Mouse (Mus musculus) embryonic facial prominence, embryonic 13.5 days (tissue): ENCODE results near the gene Elmod2. TPM values are rescaled to one million over a fixed set of nuclear protein-coding genes. Genes with fewer than 3 reads are reported as not detected.

Experiments used
- ATAC-seq: fragments of 200-750 bp; cut with Nextera tagmentation; 2 replicates; pipeline ENCODE4 v1.8.0; 2017; ENCODE audit warnings: low read depth; ENCODE audit not compliant: insufficient number of reproducible peaks, insufficient read depth, low FRiP score, low TSS enrichment
- H3K27ac ChIP-seq: fragments of 300-500 bp; sonication (generic); 2 replicates; pipeline ENCODE4 v1.5.1; 2015; ENCODE audit warnings: moderate library complexity, mild to moderate bottlenecking, inconsistent platforms
- H3K27me3 ChIP-seq: fragments of 300-500 bp; sonication (generic); 2 replicates; pipeline ENCODE4 v1.6.1; 2015; ENCODE audit warnings: mild to moderate bottlenecking, inconsistent platforms
- H3K36me3 ChIP-seq: fragments of 300-500 bp; sonication (generic); 2 replicates; pipeline ENCODE4 v1.6.1; 2015; ENCODE audit warnings: mild to moderate bottlenecking, inconsistent platforms
- H3K4me1 ChIP-seq: fragments of 300-500 bp; sonication (generic); 2 replicates; pipeline ENCODE4 v1.6.1; 2015; ENCODE audit warnings: inconsistent platforms
- H3K4me2 ChIP-seq: fragments of 300-500 bp; sonication (generic); 2 replicates; pipeline ENCODE4 v1.6.1; 2015; ENCODE audit warnings: moderate library complexity, mild to moderate bottlenecking, inconsistent platforms
- H3K4me3 ChIP-seq: fragments of 300-500 bp; sonication (generic); 2 replicates; pipeline ENCODE4 v1.5.1; 2015; ENCODE audit warnings: mild to moderate bottlenecking, inconsistent platforms
- H3K9ac ChIP-seq: fragments of 300-500 bp; sonication (generic); 2 replicates; pipeline ENCODE4 v1.6.1; 2015; ENCODE audit warnings: mild to moderate bottlenecking, inconsistent platforms
- H3K9me3 ChIP-seq: fragments of 300-500 bp; sonication (generic); 2 replicates; pipeline ENCODE4 v1.6.1; 2016; ENCODE audit warnings: inconsistent platforms
- WGBS: fragments of 180-500 bp; shearing (Covaris S2); methylation state at CpG from one replicate; pipeline ENCODE4 v1.1.7; 2015; ENCODE audit warnings: mixed read lengths; 5-methylcytosine and 5-hydroxymethylcytosine counted together
- polyA plus RNA-seq: library from polyadenylated mRNA; unstranded; fragments of >200 nt; fragmentation: Nextera tagmentation; extraction: Ambion mirVana; gene quantifications from 2 replicates; pipeline ENCODE4 v1.2.1, GENCODE M21; 2015

Elmod2 gene
- 20.3 and 22.3 TPM in 2 replicates for polyA plus RNA-seq

DNA sequence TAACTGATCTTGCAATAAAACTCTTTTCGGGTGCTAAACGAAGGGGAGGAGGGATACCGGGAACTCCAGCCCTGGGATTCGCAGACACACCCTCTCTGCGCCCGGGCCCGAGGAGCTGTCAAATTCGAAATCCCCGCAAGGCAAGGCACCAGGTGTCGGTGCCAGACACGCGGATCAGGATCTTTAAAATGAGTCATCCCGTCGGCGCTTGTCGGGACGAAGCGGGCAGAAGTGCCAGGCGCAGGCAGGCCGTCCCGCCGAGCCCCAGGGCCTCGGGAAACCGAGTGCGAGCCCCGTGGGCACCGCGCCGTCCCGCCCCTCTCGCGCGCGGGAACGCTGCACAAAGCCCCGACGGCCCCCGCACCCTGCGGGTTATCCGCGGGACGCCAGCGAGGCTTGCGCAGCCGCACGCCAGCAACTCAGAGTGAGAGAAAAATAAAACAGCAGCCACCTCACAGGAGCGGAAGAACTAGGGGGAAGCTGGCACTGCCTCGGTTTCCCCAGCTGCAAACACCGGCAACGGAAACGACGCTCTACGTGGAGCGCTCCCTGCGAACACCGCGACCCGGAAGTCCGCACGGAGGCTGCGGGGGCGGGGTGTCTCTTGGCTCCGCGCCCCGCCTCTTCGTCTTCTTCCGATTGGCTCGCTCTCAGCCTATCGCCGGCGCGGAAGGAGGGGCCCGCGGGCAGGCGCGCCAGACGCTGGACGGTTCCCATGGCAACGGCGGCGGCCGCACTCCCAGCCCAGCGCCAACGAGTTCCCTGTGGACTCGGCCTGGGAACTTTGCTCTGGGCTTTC, at the start of gene Elmod2:
Elmod2 (minus strand) TSS at position 588 of the 799 bp plus-strand sequence.
- peak within 1 kb of the TSS; percentile 83 for H3K9ac ChIP-seq
- H3K36me3 ChIP-seq = peaks cover 15% of the 10 kb centered on the region
- WGBS = under 1% methylated on average over 82 of the region's 85 CpGs
- H3K4me3 ChIP-seq = peak within 1 kb of the TSS; percentile 70
- peak within 1 kb of the TSS; percentile 62 for H3K27ac ChIP-seq
- peak; percentile 96 for ATAC-seq
- H3K27me3 ChIP-seq = 0 out of 2 replicates have a peak, but pooled peaks cover 5% of the 10 kb centered on the region
- H3K9me3 ChIP-seq = no peaks in the 10 kb centered on the region
- peaks cover 7% of the 10 kb centered on the region for H3K4me1 ChIP-seq
- peak within 1 kb of the TSS; percentile 82 for H3K4me2 ChIP-seq

GRCm38 (mm10) chr8:83381016-83381415, 48.7 kb upstream of the Elmod2 start:
- WGBS = 74% methylated on average over 2 of the region's 2 CpGs
- Histone ChIP-seq H3K9ac (no peak overlapping the region), H3K9me3 (no peaks in the 10 kb centered on the region), H3K4me2 (no peak overlapping the region), H3K27me3 (no peaks in the 10 kb centered on the region), H3K4me3 (no peak overlapping the region), H3K36me3 (no peaks in the 10 kb centered on the region), H3K4me1 (no peaks in the 10 kb centered on the region), H3K27ac (no peak overlapping the region)
- no peak for ATAC-seq

GRCm38 (mm10) chr8:83380141-83380540, 47.9 kb upstream of the Elmod2 start:
- no peaks in the 10 kb centered on the region for H3K4me1 ChIP-seq
- H3K27me3 ChIP-seq = no peaks in the 10 kb centered on the region
- 69% methylated on average over 4 of the region's 4 CpGs for WGBS
- H3K4me3 ChIP-seq = no peak overlapping the region
- no peaks in the 10 kb centered on the region for H3K36me3 ChIP-seq
- H3K4me2 ChIP-seq = no peak overlapping the region
- no peak for ATAC-seq
- no peak overlapping the region for H3K27ac ChIP-seq
- H3K9me3 ChIP-seq = no peaks in the 10 kb centered on the region
- no peak overlapping the region for H3K9ac ChIP-seq

DNA sequence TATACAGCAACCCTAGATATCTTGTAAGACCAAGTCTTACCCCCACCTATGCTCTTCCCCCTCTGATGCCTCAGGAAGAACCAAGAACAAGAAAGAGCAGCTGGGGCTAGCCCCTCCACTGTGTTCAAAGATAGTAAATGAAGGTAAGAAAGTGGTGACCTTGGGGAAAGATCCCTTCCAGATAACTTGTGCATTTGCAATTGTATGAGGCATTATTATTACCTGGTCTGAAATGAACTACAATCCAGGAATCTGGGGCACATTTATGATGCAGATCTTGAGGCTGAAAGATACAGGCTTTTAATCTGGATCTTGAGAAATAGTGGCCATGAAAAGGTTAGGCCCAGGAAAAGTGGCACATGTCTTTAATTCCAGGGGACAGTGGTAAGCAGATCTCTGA, 44.9 kb upstream of the Elmod2 start:
- Histone ChIP-seq H3K4me1 (no peaks in the 10 kb centered on the region), H3K9me3 (no peaks in the 10 kb centered on the region), H3K27ac (no peak overlapping the region), H3K9ac (no peak overlapping the region), H3K4me2 (no peak overlapping the region), H3K36me3 (no peaks in the 10 kb centered on the region), H3K4me3 (no peak overlapping the region), H3K27me3 (no peaks in the 10 kb centered on the region)
- no peak for ATAC-seq

- Histone ChIP-seq H3K27me3 (no peaks in the 10 kb centered on the region), H3K27ac (peak overlapping the region; percentile 44; the same call in 1 of the 2 replicates), H3K9ac (no peak overlapping the region), H3K9me3 (no peaks in the 10 kb centered on the region), H3K36me3 (no peaks in the 10 kb centered on the region), H3K4me2 (no peak overlapping the region), H3K4me1 (peaks cover 5% of the 10 kb centered on the region), H3K4me3 (no peak overlapping the region)
- ATAC-seq = 0 out of 2 replicates have a peak, but pooled peaks have one; percentile 32
- WGBS = 23% methylated on average over 7 of the region's 7 CpGs
These were observed 31.0 kb upstream of the Elmod2 start for GRCm38 (mm10) chr8:83363156-83363769.

GRCm38 (mm10) chr8:83351315-83351714, 19.0 kb upstream of the Elmod2 start:
- Histone ChIP-seq H3K9me3 (no peaks in the 10 kb centered on the region), H3K27ac (no peak overlapping the region), H3K9ac (no peak overlapping the region), H3K4me3 (no peak overlapping the region), H3K36me3 (no peaks in the 10 kb centered on the region), H3K27me3 (no peaks in the 10 kb centered on the region), H3K4me2 (no peak overlapping the region), H3K4me1 (no peaks in the 10 kb centered on the region)
- 92% methylated on average over 2 of the region's 2 CpGs for WGBS
- ATAC-seq = no peak

GRCm38 (mm10) chr8:83348263-83348662, 16.0 kb upstream of the Elmod2 start, which contains the start of gene Mgat4d:
Gene Mgat4d, plus strand, starts transcription at chr8:83348471.
- Histone ChIP-seq H3K27me3 (no peaks in the 10 kb centered on the region), H3K4me3 (no peak within 1 kb of the TSS), H3K4me1 (no peaks in the 10 kb centered on the region), H3K27ac (no peak within 1 kb of the TSS), H3K9me3 (no peaks in the 10 kb centered on the region), H3K9ac (no peak within 1 kb of the TSS), H3K4me2 (no peak within 1 kb of the TSS), H3K36me3 (no peaks in the 10 kb centered on the region)
- no peak for ATAC-seq
- 81% methylated on average over 16 of the region's 18 CpGs for WGBS

- H3K4me1 ChIP-seq = no peaks in the 10 kb centered on the region
- no peak overlapping the region for H3K9ac ChIP-seq
- ATAC-seq = no peak
- no peaks in the 10 kb centered on the region for H3K9me3 ChIP-seq
- H3K4me3 ChIP-seq = no peak overlapping the region
- no peaks in the 10 kb centered on the region for H3K27me3 ChIP-seq
- H3K36me3 ChIP-seq = no peaks in the 10 kb centered on the region
- H3K4me2 ChIP-seq = no peak overlapping the region
- H3K27ac ChIP-seq = no peak overlapping the region
These were observed 10.4 kb upstream of the Elmod2 start for GRCm38 (mm10) chr8:83342693-83343092.

DNA sequence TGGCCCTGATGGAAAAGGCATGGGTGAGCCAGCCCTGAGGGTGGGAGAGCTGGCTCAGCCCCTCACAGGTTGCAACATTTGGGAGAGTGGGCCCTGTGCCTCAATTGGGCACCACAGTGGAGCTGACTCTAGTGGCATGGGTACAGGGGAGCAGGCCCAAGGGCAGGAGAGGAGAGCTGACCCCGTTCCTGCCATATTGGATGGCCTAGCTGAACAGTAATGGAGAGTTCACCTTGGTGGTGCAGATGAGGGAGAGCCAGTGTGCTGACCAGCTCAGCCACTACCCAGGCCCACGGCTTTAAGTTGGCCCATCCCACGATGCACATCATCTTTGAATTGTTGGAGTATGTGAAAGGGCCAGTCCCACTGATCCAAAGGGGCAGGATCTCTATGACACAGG, 9.8 kb upstream of the Elmod2 start:
- Histone ChIP-seq H3K27ac (no peak overlapping the region), H3K27me3 (no peaks in the 10 kb centered on the region), H3K4me3 (no peak overlapping the region), H3K4me2 (no peak overlapping the region), H3K9me3 (no peaks in the 10 kb centered on the region), H3K36me3 (no peaks in the 10 kb centered on the region), H3K4me1 (no peaks in the 10 kb centered on the region), H3K9ac (no peak overlapping the region)
- WGBS = 90% methylated on average over 3 of the region's 3 CpGs
- ATAC-seq = no peak

DNA sequence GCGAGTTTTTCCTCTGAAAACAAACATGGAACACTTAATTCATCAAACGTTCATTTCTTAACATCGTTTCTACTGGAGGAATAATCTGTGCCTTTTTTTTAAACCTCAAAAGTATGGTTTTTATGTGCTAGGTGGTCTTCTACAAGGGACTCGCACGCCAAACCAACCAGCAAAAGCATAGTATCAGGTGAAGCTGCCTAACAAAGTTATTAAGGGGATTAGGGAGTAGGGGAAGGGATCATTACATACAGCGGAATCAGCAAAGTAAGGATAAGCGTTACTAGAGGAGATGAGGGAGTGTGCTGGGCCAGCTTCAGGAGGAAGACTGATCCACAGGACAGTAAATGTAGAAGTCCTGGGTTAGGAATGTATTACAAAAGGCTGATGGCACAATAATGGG, 578 bp upstream of the Elmod2 start:
- peak overlapping the region; percentile 82 for H3K4me2 ChIP-seq
- peaks cover 9% of the 10 kb centered on the region for H3K36me3 ChIP-seq
- H3K9ac ChIP-seq = peak overlapping the region; percentile 60
- no peak overlapping the region for H3K27ac ChIP-seq
- H3K27me3 ChIP-seq = 0 out of 2 replicates have a peak, but pooled peaks cover 5% of the 10 kb centered on the region
- peaks cover 7% of the 10 kb centered on the region for H3K4me1 ChIP-seq
- no peaks in the 10 kb centered on the region for H3K9me3 ChIP-seq
- WGBS = 6% methylated on average over 7 of the region's 7 CpGs
- peak; percentile 53 for ATAC-seq
- H3K4me3 ChIP-seq = peak overlapping the region; percentile 70

DNA sequence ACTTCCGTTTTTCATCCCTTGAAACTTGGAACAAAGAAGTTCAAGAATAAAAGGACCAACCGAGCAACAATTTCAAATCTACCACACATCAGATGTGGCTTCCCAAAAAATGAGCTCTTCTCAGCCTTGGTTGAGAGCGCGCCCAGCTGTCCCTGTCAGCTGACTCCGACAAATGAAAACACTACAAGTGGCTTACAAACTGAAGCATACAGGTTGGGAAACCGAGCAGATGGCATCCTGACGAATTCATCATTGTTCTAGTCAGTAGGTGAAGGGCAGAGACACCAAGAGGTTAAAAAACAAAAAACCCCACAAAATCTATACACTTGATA, 753 bp downstream of the Elmod2 start:
- Histone ChIP-seq H3K36me3 (peaks cover 17% of the 10 kb centered on the region), H3K9ac (peak overlapping the region; percentile 83), H3K4me2 (peak overlapping the region; percentile 82), H3K9me3 (no peaks in the 10 kb centered on the region), H3K4me3 (peak overlapping the region; percentile 70), H3K27ac (no peak overlapping the region), H3K27me3 (0 out of 2 replicates have a peak, but pooled peaks cover 5% of the 10 kb centered on the region), H3K4me1 (peaks cover 7% of the 10 kb centered on the region)
- no peak for ATAC-seq
- WGBS = 7% methylated on average over 7 of the region's 7 CpGs

DNA sequence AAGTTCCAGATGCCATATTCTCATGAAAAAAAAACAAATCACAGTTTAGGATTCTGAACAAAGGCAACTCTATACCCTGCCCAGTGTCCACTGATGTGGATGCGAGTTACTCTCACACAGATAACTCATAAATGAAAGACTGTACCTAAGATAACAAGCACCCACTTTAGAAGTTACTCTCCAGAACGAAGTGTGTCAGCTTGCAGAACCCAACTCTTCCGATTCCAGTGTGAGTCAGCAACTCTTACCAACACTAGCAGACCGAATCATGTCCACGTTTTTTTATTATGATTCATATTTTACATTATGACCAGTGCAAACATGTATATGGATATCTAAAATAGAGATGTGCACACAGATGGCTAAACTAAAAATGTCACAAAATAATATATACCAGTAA, 4.4 kb downstream of the Elmod2 start:
- ATAC-seq = no peak
- no peaks in the 10 kb centered on the region for H3K27me3 ChIP-seq
- H3K4me3 ChIP-seq = no peak overlapping the region
- peaks cover 23% of the 10 kb centered on the region for H3K36me3 ChIP-seq
- no peaks in the 10 kb centered on the region for H3K9me3 ChIP-seq
- H3K27ac ChIP-seq = no peak overlapping the region
- peaks cover 4% of the 10 kb centered on the region for H3K4me1 ChIP-seq
- no peak overlapping the region for H3K9ac ChIP-seq
- H3K4me2 ChIP-seq = no peak overlapping the region
- 87% methylated on average over 5 of the region's 5 CpGs for WGBS
